Mouse (Mus musculus) stomach, embryonic 16.5 days (tissue): ENCODE measurements at regions not wholly inside any gene's neighbourhood (a gene's known extent, or its start where the extent isn't known, plus 50 kb on each side); places are given as distances from the start of the nearest gene placed in this dataset.

ENCODE experiments used
- ATAC-seq: fragments of 200-750 bp; cut with Nextera tagmentation; 2 replicates; pipeline ENCODE4 v1.8.0; 2017; ENCODE audit warnings: moderate number of reproducible peaks, moderate TSS enrichment; ENCODE audit not compliant: insufficient read depth, low FRiP score
- H3K27ac ChIP-seq: fragments of 300-500 bp; sonication (generic); 2 replicates; pipeline ENCODE4 v1.5.1; 2014; ENCODE audit warnings: low read length
- H3K27me3 ChIP-seq: fragments of 300-500 bp; sonication (generic); 2 replicates; pipeline ENCODE4 v1.6.1; 2014; ENCODE audit warnings: low read length, control low read depth, mixed read lengths; ENCODE audit not compliant: control insufficient read depth, insufficient read depth
- H3K36me3 ChIP-seq: fragments of 300-500 bp; sonication (generic); 2 replicates; pipeline ENCODE4 v1.6.1; 2014; ENCODE audit warnings: low read length; ENCODE audit not compliant: control insufficient read depth, insufficient read depth
- H3K4me1 ChIP-seq: fragments of 300-500 bp; sonication (generic); 2 replicates; pipeline ENCODE4 v1.6.1; 2014; ENCODE audit warnings: low read length, control low read depth, mixed read lengths; ENCODE audit not compliant: control insufficient read depth, insufficient read depth
- H3K4me2 ChIP-seq: fragments of 300-500 bp; sonication (generic); 2 replicates; pipeline ENCODE4 v1.6.1; 2014; ENCODE audit warnings: low read depth, low read length, mixed read lengths
- H3K4me3 ChIP-seq: fragments of 300-500 bp; sonication (generic); replicated peaks from 2 replicates; pipeline ENCODE4 v1.5.1; 2014; ENCODE audit warnings: mild to moderate bottlenecking, low read length
- H3K9ac ChIP-seq: fragments of 300-500 bp; sonication (generic); 2 replicates; pipeline ENCODE4 v1.6.1; 2014; ENCODE audit warnings: low read length
- H3K9me3 ChIP-seq: fragments of 300-500 bp; sonication (generic); replicated peaks from 2 replicates; pipeline ENCODE4 v1.6.1; 2016; ENCODE audit warnings: low read length, control low read depth; ENCODE audit not compliant: control insufficient read depth
- WGBS: fragments of 180-500 bp; shearing (Covaris S2); extraction: QIAGEN DNeasy Blood & Tissue Kit; methylation state at CpG from one replicate; pipeline ENCODE4 v1.1.7; 2014; 5-methylcytosine and 5-hydroxymethylcytosine counted together

- Histone ChIP-seq H3K27me3 (no peaks in the 10 kb centered on the region), H3K9ac (no peak overlapping the region), H3K4me2 (no peak overlapping the region), H3K4me3 (no peak overlapping the region), H3K9me3 (no peaks in the 10 kb centered on the region), H3K27ac (no peak overlapping the region), H3K4me1 (0 out of 2 replicates have a peak, but pooled peaks cover 3% of the 10 kb centered on the region), H3K36me3 (no peaks in the 10 kb centered on the region)
- no peak for ATAC-seq
- 96% methylated on average over 3 of the region's 3 CpGs for WGBS
These were observed 156.3 kb upstream of the Lpp start for GRCm38 (mm10) chr16:24237013-24237412.

DNA sequence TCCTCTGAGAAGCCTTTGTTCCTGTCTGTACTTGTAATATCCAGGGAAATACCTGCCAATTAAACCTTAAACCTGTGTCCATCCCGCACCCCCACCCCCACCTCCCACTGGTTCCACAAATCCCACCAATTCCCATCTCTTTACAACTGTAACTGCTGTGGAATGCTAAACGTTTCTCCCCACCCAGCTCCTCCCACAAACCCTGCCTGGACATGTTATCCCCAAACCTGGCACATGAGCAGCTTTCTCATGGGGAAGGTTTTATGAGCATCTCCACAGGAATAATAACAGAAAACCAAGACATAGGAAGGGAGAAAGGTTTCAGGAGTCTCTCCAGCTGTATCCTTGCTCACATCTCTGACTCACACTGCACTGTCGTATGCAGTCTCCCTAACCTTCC, 156.8 kb upstream of the Lpp start:
- Histone ChIP-seq H3K4me3 (no peak overlapping the region), H3K9ac (no peak overlapping the region)

DNA sequence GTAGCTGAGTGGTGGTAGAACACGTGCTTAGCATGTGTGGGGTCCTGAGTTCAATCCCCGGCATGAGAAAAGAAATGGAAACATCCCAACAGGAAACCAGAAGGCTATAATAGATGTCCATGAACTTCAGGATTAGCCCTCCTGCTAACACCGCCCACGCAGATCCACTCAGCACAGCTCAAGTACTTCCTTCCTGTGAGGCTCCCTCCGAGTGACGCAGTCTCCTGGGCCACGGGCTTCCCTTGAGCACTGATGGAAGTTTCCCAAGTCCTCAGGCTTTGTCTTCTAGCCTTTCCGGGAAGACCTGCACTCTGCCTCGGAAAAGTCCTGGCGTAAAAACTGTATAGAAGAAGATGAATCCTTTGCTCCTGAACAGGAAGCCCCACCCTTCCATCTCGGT, 158.5 kb upstream of the Lpp start:
- no peak overlapping the region for H3K27ac ChIP-seq
- ATAC-seq: no peak
- no peak overlapping the region for H3K4me2 ChIP-seq
- H3K27me3 ChIP-seq: no peaks in the 10 kb centered on the region
- no peaks in the 10 kb centered on the region for H3K9me3 ChIP-seq
- 68% methylated on average over 11 of the region's 11 CpGs for WGBS
- no peaks in the 10 kb centered on the region for H3K36me3 ChIP-seq
- 0 out of 2 replicates have a peak, but pooled peaks cover 3% of the 10 kb centered on the region for H3K4me1 ChIP-seq
- no peak overlapping the region for H3K9ac ChIP-seq
- no peak overlapping the region for H3K4me3 ChIP-seq

More for the DNA sequence above, 156.8 kb upstream of the Lpp start:
- ATAC-seq: no peak
- WGBS: 57% methylated on average over 3 of the region's 3 CpGs
- no peak overlapping the region for H3K4me2 ChIP-seq
- H3K9me3 ChIP-seq: no peaks in the 10 kb centered on the region
- no peaks in the 10 kb centered on the region for H3K27me3 ChIP-seq
- no peak overlapping the region for H3K27ac ChIP-seq
- no peaks in the 10 kb centered on the region for H3K36me3 ChIP-seq
- H3K4me1 ChIP-seq: 0 out of 2 replicates have a peak, but pooled peaks cover 3% of the 10 kb centered on the region

- 81% methylated on average over 6 of the region's 6 CpGs for WGBS
- no peak for ATAC-seq
- Histone ChIP-seq H3K9me3 (no peaks in the 10 kb centered on the region), H3K36me3 (no peaks in the 10 kb centered on the region), H3K4me3 (no peak overlapping the region), H3K9ac (no peak overlapping the region), H3K27me3 (no peaks in the 10 kb centered on the region), H3K27ac (no peak overlapping the region), H3K4me1 (0 out of 2 replicates have a peak, but pooled peaks cover 3% of the 10 kb centered on the region), H3K4me2 (no peak overlapping the region)
These were observed 161.2 kb upstream of the Lpp start for GRCm38 (mm10) chr16:24232001-24232530.

DNA sequence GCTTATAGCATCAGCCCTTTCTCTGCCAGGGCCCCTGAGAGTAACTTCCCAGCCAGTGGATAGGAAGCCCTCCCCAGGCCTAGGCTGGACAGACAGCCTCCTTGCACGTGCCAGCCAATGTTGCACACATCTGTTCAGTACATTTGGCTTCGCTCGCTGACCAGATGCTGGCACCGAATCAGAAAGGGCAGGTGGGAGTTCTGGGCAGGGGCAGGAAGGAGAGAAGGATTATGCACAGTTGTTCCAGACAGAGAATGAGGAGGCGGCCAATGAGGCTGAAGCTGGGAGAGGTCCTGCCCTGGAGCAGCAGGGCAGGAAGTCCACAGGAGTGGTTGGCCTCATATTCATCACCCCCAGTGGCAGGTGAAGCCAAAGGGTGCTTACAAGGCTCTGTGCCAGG, 161.8 kb upstream of the Lpp start:
- WGBS: 62% methylated on average over 5 of the region's 5 CpGs
- no peaks in the 10 kb centered on the region for H3K4me1 ChIP-seq
- no peaks in the 10 kb centered on the region for H3K27me3 ChIP-seq
- no peak overlapping the region for H3K4me2 ChIP-seq
- H3K4me3 ChIP-seq: no peak overlapping the region
- H3K36me3 ChIP-seq: no peaks in the 10 kb centered on the region
- H3K9me3 ChIP-seq: no peaks in the 10 kb centered on the region
- H3K27ac ChIP-seq: no peak overlapping the region
- ATAC-seq: no peak
- no peak overlapping the region for H3K9ac ChIP-seq

- ATAC-seq: no peak
- Histone ChIP-seq H3K27me3 (no peaks in the 10 kb centered on the region), H3K4me1 (no peaks in the 10 kb centered on the region), H3K27ac (no peak overlapping the region), H3K4me2 (no peak overlapping the region), H3K36me3 (no peaks in the 10 kb centered on the region), H3K4me3 (no peak overlapping the region), H3K9me3 (no peaks in the 10 kb centered on the region), H3K9ac (no peak overlapping the region)
- WGBS: 67% methylated on average over 7 of the region's 7 CpGs
These were observed 164.2 kb upstream of the Lpp start for GRCm38 (mm10) chr16:24229002-24229607.

GRCm38 (mm10) chr16:24225897-24226296, 167.4 kb upstream of the Lpp start:
- Histone ChIP-seq H3K27ac (no peak overlapping the region), H3K36me3 (no peaks in the 10 kb centered on the region), H3K4me3 (no peak overlapping the region), H3K27me3 (no peaks in the 10 kb centered on the region), H3K9me3 (no peaks in the 10 kb centered on the region), H3K4me2 (no peak overlapping the region), H3K9ac (no peak overlapping the region), H3K4me1 (no peaks in the 10 kb centered on the region)
- ATAC-seq: no peak
- 65% methylated on average over 4 of the region's 4 CpGs for WGBS

- H3K4me1 ChIP-seq: no peaks in the 10 kb centered on the region
- no peak overlapping the region for H3K9ac ChIP-seq
- no peak for ATAC-seq
- H3K27me3 ChIP-seq: no peaks in the 10 kb centered on the region
- H3K9me3 ChIP-seq: no peaks in the 10 kb centered on the region
- H3K36me3 ChIP-seq: no peaks in the 10 kb centered on the region
- no peak overlapping the region for H3K4me2 ChIP-seq
- no peak overlapping the region for H3K27ac ChIP-seq
- H3K4me3 ChIP-seq: no peak overlapping the region
- 93% methylated on average over 1 of the region's 1 CpGs for WGBS
These were observed 168.2 kb upstream of the Lpp start for GRCm38 (mm10) chr16:24225090-24225489.

DNA sequence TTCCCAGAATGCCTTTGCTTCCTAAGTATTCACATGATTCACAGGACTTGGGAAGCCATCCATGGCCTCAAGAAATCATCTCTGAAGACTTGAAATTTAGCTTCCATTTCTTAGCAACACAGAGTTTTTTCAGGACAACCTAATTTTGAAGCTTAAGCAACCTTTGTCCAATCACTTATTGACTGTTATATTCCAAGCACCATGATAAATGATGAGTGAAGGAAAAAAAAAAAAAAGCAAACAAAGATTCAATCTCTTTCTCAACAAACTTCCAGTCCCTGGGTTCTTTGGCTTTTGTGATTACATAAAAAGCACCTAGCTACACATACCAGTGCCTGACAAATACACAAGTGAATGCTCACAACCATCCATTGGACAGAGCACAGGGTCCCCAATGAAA, 169.4 kb upstream of the Lpp start:
- no peak overlapping the region for H3K4me2 ChIP-seq
- H3K4me3 ChIP-seq: no peak overlapping the region
- H3K27me3 ChIP-seq: no peaks in the 10 kb centered on the region
- H3K27ac ChIP-seq: no peak overlapping the region
- H3K9ac ChIP-seq: no peak overlapping the region
- no peaks in the 10 kb centered on the region for H3K36me3 ChIP-seq
- ATAC-seq: no peak
- no peaks in the 10 kb centered on the region for H3K4me1 ChIP-seq
- no peaks in the 10 kb centered on the region for H3K9me3 ChIP-seq
